Mouse (Mus musculus): ENCODE results near the gene Lrrc59.

GRCm38 (mm10) chr11:94585091-94585490, 44.5 kb upstream of the Lrrc59 start:
- TF ChIP-seq CTCF (IDR thresholded peaks at IDR 0.05; ENCODE audit: borderline replicate concordance, insufficient read depth, low read length), result no peak
- no peak for TF ChIP-seq POLR2A (IDR thresholded peaks at IDR 0.05; ENCODE audit: low read depth, low read length)
